Mouse (Mus musculus) midbrain, embryonic 14.5 days (tissue): Measurements from ENCODE around the gene Ubp1. TPM values are rescaled to one million over a fixed set of nuclear protein-coding genes. Genes with fewer than 3 reads are reported as not detected.
A peak's percentile ranks its signal among the peaks of the same experiment; 100 is the strongest.

Experiments
- ATAC-seq: fragments of 200-750 bp; cut with Nextera tagmentation; 2 replicates; pipeline ENCODE4 v1.8.0; 2017; ENCODE audit warnings: moderate number of reproducible peaks, moderate library complexity; ENCODE audit not compliant: low FRiP score, low TSS enrichment
- DNase-seq: peaks from one replicate; pipeline ENCODE4 v3.0.0-alpha.2; 2015
- H3K27ac ChIP-seq: fragments of 300-500 bp; sonication (generic); replicated peaks from 2 replicates; pipeline ENCODE4 v1.5.1; 2014; ENCODE audit warnings: mild to moderate bottlenecking, low read depth, low read length, moderate library complexity
- H3K27me3 ChIP-seq: fragments of 300-500 bp; sonication (generic); 2 replicates; pipeline ENCODE4 v1.6.1; 2014; ENCODE audit warnings: low read length, control low read depth, mixed read lengths; ENCODE audit not compliant: control insufficient read depth, insufficient read depth
- H3K36me3 ChIP-seq: fragments of 300-500 bp; sonication (generic); 2 replicates; pipeline ENCODE4 v1.6.1; 2014; ENCODE audit warnings: low read length, control low read depth; ENCODE audit not compliant: control insufficient read depth, insufficient read depth
- H3K4me1 ChIP-seq: fragments of 300-500 bp; sonication (generic); 2 replicates; pipeline ENCODE4 v1.6.1; 2014; ENCODE audit warnings: mild to moderate bottlenecking, antibody characterized with exemption, low read length, control low read depth; ENCODE audit not compliant: control insufficient read depth, insufficient read depth
- H3K4me2 ChIP-seq: fragments of 300-500 bp; sonication (generic); 2 replicates; pipeline ENCODE4 v1.6.1; 2014; ENCODE audit warnings: mild to moderate bottlenecking, low read length, moderate library complexity
- H3K4me3 ChIP-seq: fragments of 300-500 bp; sonication (generic); replicated peaks from 2 replicates; pipeline ENCODE4 v1.5.1; 2014; ENCODE audit warnings: low read depth, low read length
- H3K9ac ChIP-seq: fragments of 300-500 bp; sonication (generic); replicated peaks from 2 replicates; pipeline ENCODE4 v1.6.1; 2014; ENCODE audit warnings: mild to moderate bottlenecking, low read length, moderate library complexity
- H3K9me3 ChIP-seq: fragments of 300-500 bp; sonication (generic); 2 replicates; pipeline ENCODE4 v1.6.1; 2016; ENCODE audit warnings: low read length, control low read depth, mixed read lengths; ENCODE audit not compliant: control insufficient read depth
- WGBS: fragments of 180-500 bp; shearing (Covaris S2); extraction: QIAGEN DNeasy Blood & Tissue Kit; methylation state at CpG from one replicate; pipeline ENCODE4 v1.1.7; 2014; 5-methylcytosine and 5-hydroxymethylcytosine counted together
- polyA plus RNA-seq: library from polyadenylated mRNA; unstranded; fragments of >200 nt; fragmentation: Nextera tagmentation; extraction: Ambion mirVana; gene quantifications from 2 replicates; pipeline ENCODE4 v1.2.1, GENCODE M21; 2014

Gene Ubp1
- polyA plus RNA-seq, 1 experiment from 2014 or later = 39.0 TPM

- Histone ChIP-seq H3K9me3 (no peaks in the 10 kb centered on the region), H3K27ac (peak overlapping the region; percentile 86), H3K4me1 (peaks cover 11% of the 10 kb centered on the region), H3K9ac (peak overlapping the region; percentile 75), H3K36me3 (no peaks in the 10 kb centered on the region), H3K4me2 (peak overlapping the region; percentile 72), H3K4me3 (peak overlapping the region; percentile 72), H3K27me3 (no peaks in the 10 kb centered on the region)
- ATAC-seq (peak; percentile 97), DNase-seq (peak; percentile 96)
- WGBS = 0% methylated on average over 52 of the region's 52 CpGs
Observed at GRCm38 (mm10) chr9:114026261-114026934, 95.7 kb downstream of the Ubp1 start.

Other genes starting within 250 kb of the Ubp1 start
- gene Pdcd6ip, start 222.7 kb upstream of the Ubp1 start, polyA plus RNA-seq = 22.7 and 41.3 TPM in 2 replicates
- gene Clasp2, start 189.5 kb upstream of the Ubp1 start, polyA plus RNA-seq = 150 and 152 TPM in 2 replicates
- gene Fbxl2, start 115.3 kb downstream of the Ubp1 start, polyA plus RNA-seq = 29.0 and 34.5 TPM in 2 replicates
- gene Susd5, start 126.2 kb downstream of the Ubp1 start, polyA plus RNA-seq = 0.19 and 0.37 TPM in 2 replicates